Mouse (Mus musculus) heart, embryonic 14.5 days (tissue): ENCODE measurements at regions not wholly inside any gene's neighbourhood (a gene's known extent, or its start where the extent isn't known, plus 50 kb on each side); places are given as distances from the start of the nearest gene placed in this dataset.
"Not testable (repeated sequence)": the region's sequence is repeated elsewhere in the genome, so short reads cannot be mapped to it uniquely, and the experiment has no call there.

Experiments
- ATAC-seq: fragments of 200-750 bp; cut with Nextera tagmentation; 2 replicates; pipeline ENCODE4 v1.8.0; 2017; ENCODE audit warnings: low read depth, moderate TSS enrichment; ENCODE audit not compliant: insufficient number of reproducible peaks, insufficient read depth, low FRiP score
- H3K27ac ChIP-seq, 2 experiments: fragments of 200-500 bp in 1 of 2; fragments of 300-500 bp in 1 of 2; sonication (generic) in 1 of 2; replicated peaks in 1 of 2; 2 replicates each; pipeline ENCODE4 v1.5.1; 2012 to 2014; ENCODE audit warnings: low read depth in 2 of 2, low read length in 2 of 2, control low read depth in 1 of 2, mild to moderate bottlenecking in 1 of 2, mixed read lengths in 1 of 2; ENCODE audit not compliant: control insufficient read depth in 1 of 2, insufficient read depth in 1 of 2
- H3K27me3 ChIP-seq: fragments of 300-500 bp; sonication (generic); 2 replicates; pipeline ENCODE4 v1.6.1; 2014; ENCODE audit warnings: mild to moderate bottlenecking, low read length, control low read depth; ENCODE audit not compliant: control insufficient read depth, insufficient read depth
- H3K36me3 ChIP-seq: fragments of 300-500 bp; sonication (generic); 2 replicates; pipeline ENCODE4 v1.6.1; 2014; ENCODE audit warnings: mild to moderate bottlenecking, control low read depth, low read length, mixed read lengths; ENCODE audit not compliant: control insufficient read depth, insufficient read depth
- H3K4me1 ChIP-seq, 2 experiments: fragments of 200-500 bp in 1 of 2; fragments of 300-500 bp in 1 of 2; sonication (generic) in 1 of 2; 2 replicates each; pipeline ENCODE4 v1.6.1; 2012 to 2014; ENCODE audit warnings: low read length in 2 of 2, control low read depth in 1 of 2, mixed read lengths in 1 of 2; ENCODE audit not compliant: control insufficient read depth in 2 of 2, insufficient read depth in 2 of 2
- H3K4me2 ChIP-seq: fragments of 300-500 bp; sonication (generic); 2 replicates; pipeline ENCODE4 v1.6.1; 2014; ENCODE audit warnings: mild to moderate bottlenecking, low read length
- H3K4me3 ChIP-seq, 2 experiments: fragments of 200-500 bp in 1 of 2; fragments of 300-500 bp in 1 of 2; sonication (generic) in 1 of 2; 2 replicates each; pipeline ENCODE4 v1.5.1; 2012 to 2014; ENCODE audit warnings: low read length in 2 of 2, mild to moderate bottlenecking in 2 of 2, control low read depth in 1 of 2, low read depth in 1 of 2, moderate library complexity in 1 of 2; ENCODE audit not compliant: control insufficient read depth in 1 of 2, insufficient read depth in 1 of 2
- H3K9ac ChIP-seq: fragments of 300-500 bp; sonication (generic); 2 replicates; pipeline ENCODE4 v1.6.1; 2014; ENCODE audit warnings: mild to moderate bottlenecking, low read length
- H3K9me3 ChIP-seq: fragments of 300-500 bp; sonication (generic); 2 replicates; pipeline ENCODE4 v1.6.1; 2016; ENCODE audit warnings: low read length, control low read depth; ENCODE audit not compliant: control insufficient read depth
- WGBS: fragments of 180-500 bp; shearing (Covaris S2); extraction: QIAGEN DNeasy Blood & Tissue Kit; methylation state at CpG from one replicate; pipeline ENCODE4 v1.1.7; 2014; 5-methylcytosine and 5-hydroxymethylcytosine counted together

GRCm38 (mm10) chr17:85858516-85858915 is 170.4 kb upstream of the Six2 start:
- no peak for ATAC-seq
- no peaks in the 10 kb centered on the region; a peak in 1 of 4 replicates for H3K4me1 ChIP-seq
- peak overlapping the region; percentile 41 for H3K4me2 ChIP-seq
- H3K27me3 ChIP-seq, result peaks cover 5% of the 10 kb centered on the region; the same call in 1 of the 2 replicates
- H3K9me3 ChIP-seq, result no peaks in the 10 kb centered on the region
- H3K36me3 ChIP-seq, result no peaks in the 10 kb centered on the region
- no peak overlapping the region for H3K4me3 ChIP-seq
- WGBS, result 93% methylated on average over 2 of the region's 2 CpGs
- H3K9ac ChIP-seq, result no peak overlapping the region
- H3K27ac ChIP-seq, result no peak overlapping the region

GRCm38 (mm10) chr17:85857705-85858472 is 169.8 kb upstream of the Six2 start:
- Histone ChIP-seq H3K9me3 (no peaks in the 10 kb centered on the region), H3K27me3 (peaks cover 5% of the 10 kb centered on the region; the same call in 1 of the 2 replicates), H3K9ac (no peak overlapping the region), H3K4me2 (peak overlapping the region; percentile 41), H3K4me1 (no peaks in the 10 kb centered on the region; a peak in 1 of 4 replicates), H3K36me3 (no peaks in the 10 kb centered on the region), H3K27ac (no peak overlapping the region), H3K4me3 (peak overlapping the region in 1 of 2 experiments; percentile 21; a peak in 2 of 4 replicates)
- 27% methylated on average over 22 of the region's 22 CpGs for WGBS
- ATAC-seq, result no peak

GRCm38 (mm10) chr17:85856894-85857293 is 168.8 kb upstream of the Six2 start:
- 40% methylated on average over 3 of the region's 5 CpGs for WGBS
- H3K4me3 ChIP-seq, H3K9ac ChIP-seq, H3K36me3 ChIP-seq, H3K9me3 ChIP-seq, H3K27me3 ChIP-seq, H3K27ac ChIP-seq, H3K4me1 ChIP-seq, ATAC-seq, H3K4me2 ChIP-seq: not testable (repeated sequence)

- Histone ChIP-seq H3K4me1 (no peaks in the 10 kb centered on the region; a peak in 1 of 4 replicates), H3K4me3 (no peak overlapping the region), H3K27me3 (no peaks in the 10 kb centered on the region), H3K36me3 (no peaks in the 10 kb centered on the region), H3K27ac (no peak overlapping the region), H3K9me3 (no peaks in the 10 kb centered on the region), H3K4me2 (no peak overlapping the region), H3K9ac (no peak overlapping the region)
- ATAC-seq, result no peak
- WGBS, result 75% methylated on average over 5 of the region's 5 CpGs
These were observed 165.1 kb upstream of the Six2 start for GRCm38 (mm10) chr17:85853156-85853555.

GRCm38 (mm10) chr17:85848526-85848925 is 160.5 kb upstream of the Six2 start:
- no peak overlapping the region for H3K4me3 ChIP-seq
- no peaks in the 10 kb centered on the region for H3K4me1 ChIP-seq
- H3K9me3 ChIP-seq, result no peaks in the 10 kb centered on the region
- H3K4me2 ChIP-seq, result no peak overlapping the region
- H3K9ac ChIP-seq, result no peak overlapping the region
- H3K27me3 ChIP-seq, result no peaks in the 10 kb centered on the region
- ATAC-seq, result no peak
- no peak overlapping the region for H3K27ac ChIP-seq
- H3K36me3 ChIP-seq, result no peaks in the 10 kb centered on the region
- 86% methylated on average over 3 of the region's 3 CpGs for WGBS

GRCm38 (mm10) chr17:85847756-85848155 is 159.7 kb upstream of the Six2 start:
- Histone ChIP-seq H3K4me3 (no peak overlapping the region), H3K9me3 (no peaks in the 10 kb centered on the region), H3K9ac (no peak overlapping the region), H3K4me2 (no peak overlapping the region), H3K27ac (no peak overlapping the region), H3K36me3 (no peaks in the 10 kb centered on the region), H3K27me3 (no peaks in the 10 kb centered on the region), H3K4me1 (no peaks in the 10 kb centered on the region)
- ATAC-seq, result no peak
- 72% methylated on average over 7 of the region's 7 CpGs for WGBS

GRCm38 (mm10) chr17:85845059-85845458 is 157.0 kb upstream of the Six2 start:
- no peak overlapping the region for H3K9ac ChIP-seq
- H3K27ac ChIP-seq, result no peak overlapping the region
- 68% methylated on average over 6 of the region's 6 CpGs for whole genome bisulfite sequencing
- no peaks in the 10 kb centered on the region for H3K4me1 ChIP-seq
- no peak overlapping the region for H3K4me2 ChIP-seq
- H3K9me3 ChIP-seq, result no peaks in the 10 kb centered on the region
- ATAC-seq, result no peak
- no peak overlapping the region for H3K4me3 ChIP-seq
- no peaks in the 10 kb centered on the region for H3K27me3 ChIP-seq
- no peaks in the 10 kb centered on the region for H3K36me3 ChIP-seq

GRCm38 (mm10) chr17:85844486-85844885 is 156.4 kb upstream of the Six2 start:
- Histone ChIP-seq H3K4me2 (no peak overlapping the region), H3K4me3 (no peak overlapping the region), H3K27me3 (no peaks in the 10 kb centered on the region), H3K4me1 (no peaks in the 10 kb centered on the region), H3K36me3 (no peaks in the 10 kb centered on the region), H3K9ac (no peak overlapping the region), H3K27ac (no peak overlapping the region), H3K9me3 (no peaks in the 10 kb centered on the region)
- 73% methylated on average over 13 of the region's 13 CpGs for WGBS
- no peak for ATAC-seq
